Mouse (Mus musculus): ENCODE data around the gene Adra1b.

DNA sequence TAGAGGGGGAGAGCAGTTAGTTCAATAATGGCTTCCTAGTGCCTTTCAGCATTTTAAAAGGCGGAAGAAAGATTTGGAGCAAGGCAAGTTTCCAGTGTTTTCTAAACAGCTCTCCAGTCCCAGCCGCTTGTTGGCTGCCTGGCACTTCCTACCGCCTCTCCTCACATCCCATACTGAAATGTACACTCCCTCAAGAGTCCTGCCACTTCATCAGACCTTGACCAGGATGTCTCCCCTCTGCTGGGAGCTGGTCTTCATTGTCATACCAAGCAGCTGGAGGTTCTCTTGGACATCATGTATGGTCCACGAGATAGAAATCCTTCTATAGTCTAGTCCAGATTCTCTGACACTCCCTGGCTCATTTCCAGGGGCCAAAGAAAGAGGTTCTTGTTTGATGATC is 69.5 kb downstream of the Adra1b start:
- no peak for TF ChIP-seq USF1 (IDR thresholded peaks at IDR 0.05; ENCODE audit: low read depth)
- TF ChIP-seq MYOD1 (IDR thresholded peaks at IDR 0.05; ENCODE audit: control insufficient read depth, insufficient read length, low read depth), result no peak
